Mouse (Mus musculus) spleen, adult 2 months (tissue): Measurements from ENCODE around the gene Polr3a.
"Not testable (repeated sequence)": the region's sequence is repeated elsewhere in the genome, so short reads cannot be mapped to it uniquely, and the experiment has no call there.

Experiments used
- CTCF ChIP-seq: fragments of 200-500 bp; IDR thresholded peaks from 2 replicates; pipeline ENCODE4 v1.5.1; 2011; ENCODE audit warnings: mild to moderate bottlenecking, inconsistent platforms; ENCODE audit not compliant: insufficient read depth, insufficient read length, insufficient replicate concordance; ENCODE audit errors: extremely low read depth
- POLR2A ChIP-seq: fragments of 200-500 bp; IDR thresholded peaks from 2 replicates; pipeline ENCODE4 v1.6.1; 2011; ENCODE audit warnings: low read depth, low read length, inconsistent platforms

DNA sequence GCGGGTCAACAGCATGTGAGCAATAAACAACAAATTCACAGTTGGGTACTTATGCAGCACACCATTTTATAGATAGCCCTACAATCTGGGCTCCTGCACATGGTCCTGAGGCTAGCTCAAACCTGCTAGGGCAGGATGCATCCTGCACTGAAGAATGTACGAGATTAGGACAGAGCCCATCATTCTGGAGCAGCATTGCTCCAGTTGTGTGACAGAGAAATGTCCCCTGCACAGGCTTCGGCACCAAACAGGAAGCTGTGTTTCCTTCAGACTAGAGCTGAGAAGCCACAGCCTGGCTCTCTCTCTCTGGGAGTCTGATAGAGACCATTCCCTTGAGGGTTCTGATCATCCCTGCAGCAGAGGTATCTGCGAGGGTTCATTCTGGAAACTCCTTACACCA, 43.3 kb downstream of the Polr3a start:
- not testable (repeated sequence) for TF ChIP-seq CTCF, POLR2A
